In genomic region chr9:122429685-122430084, GRCm38 (mm10) we compare ENCODE assay signal across 23 mouse cellular contexts.
DNase-seq lines count a peak whose midpoint lies in the region; ATAC-seq lines count a peak whose summit lies in the region.
"Had no signal": no experiment of that assay in that cellular context is flagged by ENCODE, and none has a peak within 500 bp of the region (broad histone marks: within the 10 kb centered on the region; RNA-seq: fewer than 3 reads in every experiment).

No protein-coding gene starts in this region.

- H3K4me3 ChIP-seq in embryonic facial prominence, embryonic 12.5 days: no peak overlapping the region
- H3K4me3 ChIP-seq in embryonic facial prominence, embryonic 10.5 days: no peak overlapping the region
- H3K4me3 ChIP-seq in neural tube, embryonic 13.5 days: no peak overlapping the region
- no peak overlapping the region for H3K4me3 ChIP-seq in neural tube, embryonic 15.5 days (replicated peaks)
- H3K4me3 ChIP-seq: embryonic facial prominence, embryonic 13.5 days; embryonic facial prominence, embryonic 15.5 days; erythroblast, embryonic 14.5 days; forebrain, embryonic 10.5 days; forebrain, embryonic 12.5 days had no signal

- no peak overlapping the region for H3K4me2 ChIP-seq in embryonic facial prominence, embryonic 12.5 days (replicated peaks)
- H3K4me2 ChIP-seq in neural tube, embryonic 13.5 days: no peak overlapping the region
- H3K4me2 ChIP-seq in neural tube, embryonic 15.5 days: no peak overlapping the region
- H3K4me2 ChIP-seq: embryonic facial prominence, embryonic 13.5 days; embryonic facial prominence, embryonic 15.5 days; forebrain, embryonic 12.5 days had no signal

- H3K36me3 ChIP-seq in embryonic facial prominence, embryonic 12.5 days: no peaks in the 10 kb centered on the region
- H3K36me3 ChIP-seq in embryonic facial prominence, embryonic 10.5 days (replicated peaks): no peaks in the 10 kb centered on the region
- H3K36me3 ChIP-seq in neural tube, embryonic 13.5 days: no peaks in the 10 kb centered on the region
- no peaks in the 10 kb centered on the region for H3K36me3 ChIP-seq in neural tube, embryonic 15.5 days
- H3K36me3 ChIP-seq: embryonic facial prominence, embryonic 13.5 days; embryonic facial prominence, embryonic 15.5 days; forebrain, embryonic 10.5 days; forebrain, embryonic 12.5 days; G1E had no signal

- H3K27me3 ChIP-seq in embryonic facial prominence, embryonic 12.5 days: no peaks in the 10 kb centered on the region
- H3K27me3 ChIP-seq in embryonic facial prominence, embryonic 10.5 days (replicated peaks; ENCODE audit: low read depth, poor library complexity, severe bottlenecking): no peaks in the 10 kb centered on the region
- H3K27me3 ChIP-seq in neural tube, embryonic 13.5 days: no peaks in the 10 kb centered on the region
- no peaks in the 10 kb centered on the region for H3K27me3 ChIP-seq in neural tube, embryonic 15.5 days (replicated peaks)
- H3K27me3 ChIP-seq: embryonic facial prominence, embryonic 13.5 days; embryonic facial prominence, embryonic 15.5 days had no signal

- H3K9ac ChIP-seq in embryonic facial prominence, embryonic 12.5 days: no peak overlapping the region
- H3K9ac ChIP-seq in neural tube, embryonic 13.5 days: no peak overlapping the region
- no peak overlapping the region for H3K9ac ChIP-seq in neural tube, embryonic 15.5 days (replicated peaks)
- H3K9ac ChIP-seq: embryonic facial prominence, embryonic 13.5 days; embryonic facial prominence, embryonic 15.5 days; forebrain, embryonic 12.5 days had no signal

- WGBS in embryonic facial prominence, embryonic 12.5 days: 74% methylated on average over 1 of the region's 1 CpGs
- 69% methylated on average over 1 of the region's 1 CpGs for WGBS in embryonic facial prominence, embryonic 10.5 days
- WGBS in neural tube, embryonic 13.5 days: 76% methylated on average over 1 of the region's 1 CpGs
- 79% methylated on average over 1 of the region's 1 CpGs for WGBS in neural tube, embryonic 15.5 days

- no peak for DNase-seq in embryonic facial prominence, embryonic 10.5 days (ENCODE audit: low spot score)
- DNase-seq in gastrocnemius, postnatal 25 days: no peak
- DNase-seq: adrenal gland, postnatal 25 days; B cell, adult 2 months; cerebellum, adult 11 months; cerebellum, adult 18-20 months; cerebellum, adult 8-10 months; cerebellum, adult 9-11 months; cerebellum, postnatal 14 days; cerebellum, postnatal 36 days; embryo, embryonic 11 days had no signal

- ATAC-seq in embryonic facial prominence, embryonic 12.5 days (ENCODE audit: insufficient number of reproducible peaks, insufficient read depth, low FRiP score, low TSS enrichment): peak; percentile 25; the same call in 1 of the 2 replicates
- ATAC-seq in neural tube, embryonic 13.5 days (ENCODE audit: low read depth): no peak; the same call in 1 of the 2 replicates
- no peak for ATAC-seq in neural tube, embryonic 15.5 days (ENCODE audit: low FRiP score)
- ATAC-seq: CD4-positive, CD25-positive, alpha-beta regulatory T cell, adult 4 months; forebrain, embryonic 14.5 days; forebrain, embryonic 16.5 days had no signal

- peaks cover 8% of the 10 kb centered on the region; the same call in 1 of the 2 replicates for H3K4me1 ChIP-seq in embryonic facial prominence, embryonic 12.5 days
- peaks cover 10% of the 10 kb centered on the region for H3K4me1 ChIP-seq in embryonic facial prominence, embryonic 10.5 days
- peaks cover 10% of the 10 kb centered on the region; the same call in 1 of the 2 replicates for H3K4me1 ChIP-seq in neural tube, embryonic 13.5 days (replicated peaks)
- no peaks in the 10 kb centered on the region for H3K4me1 ChIP-seq in neural tube, embryonic 15.5 days
- H3K4me1 ChIP-seq: embryonic facial prominence, embryonic 15.5 days; forebrain, embryonic 12.5 days had no signal

- no peak overlapping the region for H3K27ac ChIP-seq in embryonic facial prominence, embryonic 12.5 days
- H3K27ac ChIP-seq in embryonic facial prominence, embryonic 10.5 days (replicated peaks): no peak overlapping the region
- 0 out of 2 replicates have a peak overlapping the region, but pooled peaks have one; percentile 42 for H3K27ac ChIP-seq in neural tube, embryonic 13.5 days (replicated peaks)
- H3K27ac ChIP-seq in neural tube, embryonic 15.5 days (replicated peaks): no peak overlapping the region
- H3K27ac ChIP-seq: embryonic facial prominence, embryonic 13.5 days; embryonic facial prominence, embryonic 15.5 days; forebrain, embryonic 10.5 days; forebrain, embryonic 12.5 days had no signal

- H3K9me3 ChIP-seq in embryonic facial prominence, embryonic 12.5 days: no peaks in the 10 kb centered on the region
- H3K9me3 ChIP-seq in embryonic facial prominence, embryonic 10.5 days: no peaks in the 10 kb centered on the region
- H3K9me3 ChIP-seq in neural tube, embryonic 13.5 days: no peaks in the 10 kb centered on the region
- no peaks in the 10 kb centered on the region for H3K9me3 ChIP-seq in neural tube, embryonic 15.5 days (replicated peaks)
- H3K9me3 ChIP-seq: embryonic facial prominence, embryonic 13.5 days; embryonic facial prominence, embryonic 15.5 days; forebrain, embryonic 10.5 days; forebrain, embryonic 12.5 days; G1E had no signal
